Mouse (Mus musculus) layer of hippocampus, adult 2 months (tissue): ENCODE data around the gene Pa2g4. TPM values are rescaled to one million over a fixed set of nuclear protein-coding genes. Genes with fewer than 3 reads are reported as not detected.
"Not testable (repeated sequence)": the region's sequence is repeated elsewhere in the genome, so short reads cannot be mapped to it uniquely, and the experiment has no call there.

ENCODE experiments used
- DNase-seq, 2 experiments: peaks; one replicate each; pipeline ENCODE4 v3.0.0; 2022; ENCODE audit warnings: low spot score in 2 of 2
- H3K27ac ChIP-seq: fragments of 200-600 bp; 2 replicates; pipeline ENCODE4 v1.8.1; 2022
- H3K4me3 ChIP-seq: fragments of 200-600 bp; 2 replicates; pipeline ENCODE4 v1.8.1; 2022; ENCODE audit warnings: mild to moderate bottlenecking
- CTCF ChIP-seq: fragments of 200-600 bp; conservative IDR thresholded peaks from 2 replicates; pipeline ENCODE4 v1.8.1; 2022; ENCODE audit warnings: antibody characterized with exemption, mild to moderate bottlenecking, moderate library complexity
- total RNA-seq, 2 experiments: library from RNA; stranded (reverse); gene quantifications; 2 replicates each; pipeline ENCODE4 v1.2.3; 2021

Gene Pa2g4
- total RNA-seq, 2 experiments from 2014 or later, result 61.4 to 64.4 TPM

DNA sequence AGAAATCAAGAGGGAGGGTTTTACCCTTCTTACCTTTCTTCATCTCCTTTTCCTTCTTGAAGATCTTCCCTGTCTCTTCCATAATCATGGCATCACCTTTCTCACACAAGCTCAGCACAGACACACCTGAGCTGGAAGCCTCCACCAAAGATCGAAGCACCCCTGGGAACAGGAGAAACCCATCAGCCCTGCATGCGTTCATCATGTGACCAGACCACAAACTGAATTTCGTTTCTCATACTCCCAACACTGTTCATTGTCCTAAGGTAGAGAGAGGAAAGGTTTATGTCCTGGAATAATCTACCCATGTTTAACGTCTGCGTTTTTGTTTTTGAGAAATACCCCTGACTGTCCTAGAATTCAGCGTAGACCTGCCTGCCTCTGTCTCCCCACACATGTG, 2.2 kb downstream of the Pa2g4 start:
- DNase-seq, result no peak
- TF ChIP-seq CTCF, result no peak
- Histone ChIP-seq H3K4me3 (no peak overlapping the region), H3K27ac (no peak overlapping the region)

DNA sequence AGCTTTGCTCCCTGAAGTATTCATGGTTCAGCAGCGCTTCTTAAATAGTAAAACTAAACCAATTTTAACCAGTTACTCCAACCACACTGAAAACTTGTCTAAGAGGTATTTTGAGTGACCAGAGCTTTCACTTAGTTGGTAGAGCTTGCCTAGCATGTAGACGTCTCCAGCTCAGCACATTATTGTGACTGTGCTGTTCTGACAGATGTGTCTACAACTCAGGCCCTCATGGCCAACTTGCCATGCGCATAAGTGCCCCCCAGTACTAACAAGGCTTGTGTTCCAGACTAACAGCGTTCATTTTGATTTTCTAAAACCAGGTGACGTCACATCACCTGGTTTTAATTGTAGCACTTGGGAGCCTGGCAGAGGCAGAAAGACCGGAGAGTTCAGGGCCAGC, 8.8 kb downstream of the Pa2g4 start:
- no peak for DNase-seq

DNA sequence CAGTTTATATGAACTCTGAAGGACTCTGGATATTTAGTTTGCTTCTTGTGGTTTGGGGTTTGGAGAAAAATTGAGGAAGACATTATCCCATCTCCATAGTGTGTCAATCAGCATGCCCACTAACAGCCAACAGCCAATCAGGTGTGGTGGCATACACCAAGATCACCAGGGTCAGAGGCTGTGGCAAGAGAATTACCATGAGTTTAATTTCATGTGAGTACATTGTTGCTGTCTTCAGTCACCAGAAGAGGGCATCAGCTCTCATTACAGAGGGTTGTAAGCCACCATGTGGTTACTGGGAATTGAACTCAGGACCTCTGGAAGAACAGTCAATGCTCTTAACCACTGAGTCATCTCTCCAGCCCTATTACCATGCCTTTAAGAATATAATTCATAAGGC, 9.5 kb downstream of the Pa2g4 start:
- no peak overlapping the region for H3K4me3 ChIP-seq
- no peak overlapping the region for H3K27ac ChIP-seq
- no peak for DNase-seq
- peak; percentile 63 for TF ChIP-seq CTCF

More for the DNA sequence above, 8.8 kb downstream of the Pa2g4 start:
- H3K4me3 ChIP-seq, result no peak overlapping the region
- no peak overlapping the region for H3K27ac ChIP-seq
- no peak for TF ChIP-seq CTCF

DNA sequence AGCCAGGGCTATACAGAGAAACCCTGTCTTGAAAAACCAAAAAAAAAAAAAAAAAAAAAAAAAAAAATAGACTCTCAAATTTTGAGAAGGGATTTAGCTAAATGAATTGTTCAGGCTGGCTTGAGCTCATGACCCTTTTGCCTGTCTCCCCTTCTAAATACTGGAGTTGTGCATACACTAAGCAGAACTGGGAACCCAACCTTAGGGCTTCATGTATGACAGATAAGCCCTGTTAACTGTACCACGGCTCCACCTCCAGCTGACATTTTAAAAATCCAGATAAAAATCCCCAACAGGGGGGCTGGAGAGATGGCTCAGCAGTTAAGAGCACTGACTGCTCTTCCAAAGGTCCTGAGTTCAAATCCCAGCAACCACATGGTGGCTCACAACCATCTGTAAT, 10.2 kb downstream of the Pa2g4 start:
- DNase-seq, H3K4me3 ChIP-seq, H3K27ac ChIP-seq: not testable (repeated sequence)

DNA sequence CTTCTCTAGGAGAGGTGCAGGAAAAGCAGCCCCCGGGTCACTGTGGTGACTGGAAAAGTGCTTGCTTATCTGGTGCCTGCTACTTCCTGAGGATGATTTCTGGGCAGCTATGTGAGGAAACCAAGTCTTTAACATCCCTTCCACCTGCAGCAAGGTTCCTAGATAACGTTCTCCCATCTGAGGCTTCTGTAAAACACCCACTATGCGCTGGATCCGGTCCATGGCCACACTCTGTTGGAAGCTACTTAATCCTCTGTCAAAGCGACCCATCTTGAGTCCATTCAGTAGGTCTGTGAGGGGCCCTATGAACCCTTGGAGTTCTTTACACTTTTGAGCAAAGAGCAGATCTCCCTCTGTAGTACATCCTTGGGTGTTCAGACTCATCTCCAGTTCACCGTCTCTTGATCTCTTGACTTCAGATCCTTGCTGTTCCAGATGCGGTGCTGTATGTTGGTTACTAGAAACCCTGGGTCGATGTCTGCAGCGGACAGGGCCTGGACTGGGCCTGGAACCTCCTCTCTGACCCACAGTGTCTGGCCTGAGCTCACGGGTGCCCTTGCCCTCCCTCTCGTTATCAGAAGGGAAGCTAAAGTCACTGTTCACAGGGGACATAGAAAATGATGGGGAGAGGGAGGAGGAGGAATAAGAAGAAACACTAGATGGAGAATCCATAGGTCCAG, 15.5 kb downstream of the Pa2g4 start:
- H3K4me3 ChIP-seq, H3K27ac ChIP-seq, DNase-seq: not testable (repeated sequence)

DNA sequence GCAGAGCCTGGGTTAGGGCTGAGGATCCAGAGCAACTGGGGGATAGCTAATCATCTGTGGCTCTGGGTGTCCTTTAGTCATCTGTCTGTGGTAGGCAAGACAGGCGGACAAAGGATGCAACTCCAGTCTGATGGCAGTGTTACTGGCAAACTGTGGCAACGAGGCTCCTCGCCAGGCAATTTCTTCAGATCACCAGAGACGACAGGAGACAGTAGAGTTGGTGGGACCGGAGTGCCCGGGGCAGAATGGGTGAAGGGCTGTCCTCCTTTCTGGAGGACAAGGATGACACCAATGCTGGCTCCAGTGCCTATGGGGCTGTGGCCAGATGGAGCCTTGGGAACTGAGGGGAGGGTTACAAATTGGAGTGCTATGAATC, 16.1 kb downstream of the Pa2g4 start:
- H3K27ac ChIP-seq, result 0 out of 2 replicates have a peak overlapping the region, but pooled peaks have one; percentile 20
- DNase-seq, result not testable (repeated sequence)

DNA sequence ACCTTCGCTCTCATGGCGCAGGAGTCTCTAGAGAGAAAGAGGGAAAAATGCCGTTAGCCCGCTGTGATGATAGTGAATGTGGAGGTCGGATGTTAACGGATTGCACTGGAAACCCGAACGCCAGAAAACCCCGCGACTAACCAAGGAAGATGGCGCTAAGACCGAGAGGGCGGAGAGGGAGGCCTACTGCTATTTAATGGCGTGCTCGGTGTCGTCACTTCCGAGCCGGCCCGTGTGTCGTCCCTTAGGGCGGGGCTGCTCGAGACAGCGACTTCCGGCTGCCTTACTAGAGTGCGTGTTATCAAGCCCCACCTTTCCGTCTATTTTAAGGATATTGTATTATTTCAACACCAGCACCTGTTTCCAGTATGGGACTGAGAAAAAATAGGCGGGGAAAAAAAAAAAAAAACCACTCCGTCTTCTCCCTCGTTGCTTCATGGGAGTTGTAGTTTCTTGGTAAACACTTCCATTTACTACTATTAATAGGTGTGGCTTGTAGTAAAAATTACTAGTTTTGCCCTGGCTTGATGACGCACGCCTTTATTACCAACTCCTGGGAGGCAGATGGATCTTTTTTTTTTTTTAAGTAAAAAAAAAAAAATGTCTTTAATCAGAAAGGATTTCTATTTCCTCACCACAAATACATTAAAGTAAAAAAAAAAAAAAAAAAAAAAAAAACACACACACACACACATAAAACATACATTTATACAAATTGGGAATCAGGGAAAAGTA, 16.7 kb downstream of the Pa2g4 start, which contains the start of gene Rpl41:
Gene Rpl41, minus strand, starts transcription at position 359 of the 735 bp plus-strand sequence.
- TF ChIP-seq CTCF, result no peak
- Histone ChIP-seq H3K27ac (peak within 1 kb of the TSS; percentile 98), H3K4me3 (peak within 1 kb of the TSS; percentile 75)

More for the DNA sequence above, 16.1 kb downstream of the Pa2g4 start:
- not testable (repeated sequence) for H3K4me3 ChIP-seq

DNA sequence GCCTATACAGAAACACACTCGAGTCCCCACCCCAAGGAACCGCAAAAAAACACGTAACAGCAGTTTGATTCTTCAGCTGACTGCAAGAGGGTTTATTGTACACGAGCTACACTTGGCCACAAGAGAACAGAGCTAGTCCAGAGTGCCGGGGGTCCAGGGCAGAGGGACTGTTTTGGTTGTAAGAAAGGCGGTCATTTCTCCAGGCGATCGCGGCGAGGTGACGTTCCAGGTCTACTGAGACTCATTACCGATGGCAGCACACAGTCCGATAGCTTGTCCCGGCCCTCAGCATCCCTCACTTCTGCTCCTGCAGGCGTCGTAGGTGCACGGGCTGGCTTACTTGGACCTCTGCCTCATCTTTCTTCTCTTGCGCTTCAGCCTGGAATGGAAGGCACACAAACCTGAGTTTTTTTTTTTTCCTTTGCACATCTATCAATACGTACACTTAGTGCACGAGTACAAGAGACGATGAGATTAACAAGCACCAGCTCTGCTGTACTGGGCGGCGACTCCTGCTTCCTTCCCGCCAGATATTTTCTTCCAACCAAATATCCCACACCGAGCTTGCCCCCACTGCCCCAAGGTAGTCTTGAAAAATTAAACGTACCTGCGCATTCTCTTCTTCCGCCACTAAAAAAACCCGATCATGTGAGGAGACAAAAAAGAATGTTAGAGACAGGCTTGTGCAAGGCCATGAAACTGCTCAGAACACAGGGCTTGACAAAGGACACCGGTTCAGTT, 17.6 kb downstream of the Pa2g4 start:
- not testable (repeated sequence) for DNase-seq

More for the DNA sequence above, 16.7 kb downstream of the Pa2g4 start, which contains the start of gene Rpl41:
- DNase-seq, result peak; percentile 89 to 94

DNA sequence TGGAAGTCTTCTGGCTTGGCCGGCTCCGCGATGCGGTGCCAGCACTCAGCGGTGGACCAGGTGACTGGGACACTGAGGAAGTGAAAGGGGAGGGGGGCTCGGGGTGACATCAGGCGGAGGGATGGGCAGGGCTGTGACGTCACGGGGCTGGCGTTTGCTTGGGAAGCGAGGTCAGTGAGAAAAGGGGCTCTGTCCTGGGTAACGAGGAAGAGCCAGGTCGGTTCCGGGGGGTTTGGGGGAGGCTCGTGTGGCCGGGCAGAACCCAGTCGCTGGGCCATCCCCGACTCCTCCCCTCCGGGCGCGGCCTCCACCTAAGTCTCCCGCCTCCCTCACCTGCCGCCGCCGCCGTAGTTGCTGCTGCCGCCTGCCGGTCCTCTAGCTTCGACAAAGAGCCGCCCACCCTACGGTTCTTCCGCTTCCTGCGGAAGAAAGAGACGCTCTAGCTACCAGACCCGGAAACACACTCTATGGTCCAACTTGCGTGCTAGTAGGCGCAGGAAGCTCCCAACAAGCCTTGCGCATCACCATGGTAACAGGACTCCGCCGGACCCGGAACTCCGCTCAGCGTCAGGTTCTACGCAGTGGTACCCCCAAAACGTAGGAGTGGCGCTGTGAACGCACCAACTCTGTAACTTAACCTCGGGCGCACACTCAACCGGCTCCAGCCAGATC, 18.3 kb downstream of the Pa2g4 start, which contains the start of gene Zc3h10:
Gene Zc3h10, minus strand, starts transcription at position 414 of the 672 bp plus-strand sequence.
- Histone ChIP-seq H3K4me3 (peak within 1 kb of the TSS; percentile 75), H3K27ac (peak within 1 kb of the TSS; percentile 98)
- DNase-seq, result peak; percentile 92 to 98
- TF ChIP-seq CTCF, result peak; percentile 71

More for the DNA sequence above, 17.6 kb downstream of the Pa2g4 start:
- Histone ChIP-seq H3K4me3 (peak overlapping the region; percentile 75), H3K27ac (peak overlapping the region; percentile 98)

DNA sequence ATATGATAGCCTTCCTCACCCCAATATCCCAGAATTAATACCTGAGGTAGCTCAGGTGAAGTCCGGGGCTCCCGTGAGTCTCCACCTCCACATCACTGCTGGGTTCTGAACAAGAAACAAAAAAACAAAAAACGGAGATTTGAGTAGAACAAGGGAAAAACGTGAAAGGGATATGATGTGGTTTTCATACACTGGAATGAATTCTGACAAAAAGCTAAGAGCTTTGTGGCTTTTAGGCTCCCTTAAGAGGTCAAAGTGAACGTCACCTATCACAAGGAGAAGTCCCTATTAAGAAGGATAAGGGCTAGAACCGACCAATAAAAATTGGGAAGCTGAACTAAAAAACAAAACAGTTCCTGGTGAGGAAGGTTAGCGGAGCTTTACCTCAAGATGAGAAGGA, 19.0 kb downstream of the Pa2g4 start:
- Histone ChIP-seq H3K27ac (peak overlapping the region; percentile 98), H3K4me3 (peak overlapping the region; percentile 75)
- no peak for TF ChIP-seq CTCF
- no peak for DNase-seq

DNA sequence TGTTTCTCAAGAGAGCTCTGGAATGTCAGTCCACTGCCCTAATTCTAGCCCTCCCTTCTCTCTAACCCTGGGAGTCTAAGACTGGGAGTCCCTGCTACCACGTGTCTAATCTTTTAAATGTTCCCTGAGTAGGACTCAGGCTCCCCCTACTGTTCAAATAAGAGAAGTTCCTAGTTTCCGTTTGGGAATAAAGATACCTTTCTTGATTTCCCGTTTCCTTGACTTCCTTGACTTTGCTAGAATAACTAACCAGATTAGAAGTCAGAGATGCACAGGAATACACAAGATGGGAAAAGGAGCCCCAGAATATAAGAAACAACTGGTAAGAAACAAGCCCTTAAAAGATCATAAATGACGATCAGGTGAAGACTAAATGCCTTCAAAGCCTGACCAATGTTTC, 19.4 kb downstream of the Pa2g4 start:
- H3K27ac ChIP-seq, result peak overlapping the region; percentile 98
- TF ChIP-seq CTCF, result peak; percentile 86
- no peak for DNase-seq

DNA sequence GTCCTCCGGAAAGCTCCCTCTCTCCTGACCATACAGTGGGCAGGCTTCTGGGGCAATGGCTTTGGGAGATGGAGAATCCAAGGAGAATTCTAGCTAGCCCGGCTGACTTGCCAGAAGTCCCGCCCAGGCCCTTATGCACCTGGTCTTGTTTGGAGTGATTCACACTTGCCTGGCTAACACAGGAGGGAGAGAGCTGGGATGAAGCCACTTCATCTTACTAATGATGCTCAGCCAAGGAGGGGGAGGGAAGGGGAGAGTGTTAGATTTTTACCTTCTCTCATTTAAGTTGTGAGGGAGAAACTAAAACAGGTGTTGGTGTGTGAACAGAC, 20.3 kb downstream of the Pa2g4 start:
- TF ChIP-seq CTCF, result no peak
- DNase-seq, result no peak
- Histone ChIP-seq H3K4me3 (no peak overlapping the region), H3K27ac (no peak overlapping the region)

More for the DNA sequence above, 19.4 kb downstream of the Pa2g4 start:
- H3K4me3 ChIP-seq, result peak overlapping the region; percentile 75
